Mouse (Mus musculus) midbrain, embryonic 10.5 days (tissue): Measurements from ENCODE around the gene Mtus2. TPM values are rescaled to one million over a fixed set of nuclear protein-coding genes. Genes with fewer than 3 reads are reported as not detected.

Experiments used
- DNase-seq: peaks from one replicate; pipeline ENCODE4 v3.0.0-alpha.2; 2017; ENCODE audit warnings: low spot score
- H3K27ac ChIP-seq: fragments of 300-500 bp; sonication (generic); replicated peaks from 2 replicates; pipeline ENCODE4 v1.5.1; 2016; ENCODE audit warnings: mild to moderate bottlenecking
- H3K27me3 ChIP-seq: fragments of 300-500 bp; sonication (generic); 2 replicates; pipeline ENCODE4 v1.6.1; 2016; ENCODE audit warnings: low read depth, mild to moderate bottlenecking; ENCODE audit not compliant: poor library complexity, severe bottlenecking
- H3K36me3 ChIP-seq: fragments of 300-500 bp; sonication (generic); 2 replicates; pipeline ENCODE4 v1.6.1; 2016; ENCODE audit warnings: mild to moderate bottlenecking, moderate library complexity
- H3K4me1 ChIP-seq: fragments of 300-500 bp; sonication (generic); 2 replicates; pipeline ENCODE4 v1.6.1; 2016
- H3K4me3 ChIP-seq: fragments of 300-500 bp; sonication (generic); 2 replicates; pipeline ENCODE4 v1.5.1; 2016; ENCODE audit warnings: mild to moderate bottlenecking, moderate library complexity
- H3K9me3 ChIP-seq: fragments of 300-500 bp; sonication (generic); replicated peaks from 2 replicates; pipeline ENCODE4 v1.6.1; 2016; ENCODE audit warnings: mild to moderate bottlenecking
- WGBS: fragments of 180-500 bp; shearing (Covaris S2); methylation state at CpG from one replicate; pipeline ENCODE4 v1.1.7; 2016; 5-methylcytosine and 5-hydroxymethylcytosine counted together
- polyA plus RNA-seq: library from polyadenylated mRNA; unstranded; fragments of >200 nt; fragmentation: Nextera tagmentation; extraction: Ambion mirVana; gene quantifications from 2 replicates; pipeline ENCODE4 v1.2.1, GENCODE M21; 2016

Mtus2 gene
- polyA plus RNA-seq, 1 experiment from 2014 or later = 5.1 TPM

DNA sequence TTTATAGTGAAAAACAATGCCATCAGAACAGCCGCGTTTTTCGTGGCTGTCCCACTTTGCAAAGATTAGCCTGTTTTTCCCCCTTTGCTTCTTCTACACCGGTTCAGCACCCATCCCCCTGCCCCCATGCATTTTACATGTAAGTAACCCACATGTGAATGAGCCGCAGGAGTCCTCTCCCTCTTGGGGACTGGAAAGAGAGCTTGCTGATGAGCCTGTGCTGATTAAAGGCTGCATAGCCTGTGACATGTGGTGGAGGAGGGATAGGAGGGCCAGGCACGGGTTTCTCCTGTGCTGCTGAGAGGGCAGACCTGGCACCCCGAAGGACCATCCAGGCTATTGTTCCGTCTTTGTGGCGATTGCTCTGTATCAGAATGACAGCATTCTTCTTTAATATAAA, 151.2 kb downstream of the Mtus2 start:
- 52% methylated on average over 9 of the region's 9 CpGs for WGBS
- H3K36me3 ChIP-seq = no peaks in the 10 kb centered on the region
- no peaks in the 10 kb centered on the region for H3K27me3 ChIP-seq
- peaks cover 16% of the 10 kb centered on the region for H3K4me1 ChIP-seq
- H3K9me3 ChIP-seq = no peaks in the 10 kb centered on the region
- peak overlapping the region; percentile 75 for H3K27ac ChIP-seq
- peak; percentile 12 for DNase-seq
- no peak overlapping the region for H3K4me3 ChIP-seq

DNA sequence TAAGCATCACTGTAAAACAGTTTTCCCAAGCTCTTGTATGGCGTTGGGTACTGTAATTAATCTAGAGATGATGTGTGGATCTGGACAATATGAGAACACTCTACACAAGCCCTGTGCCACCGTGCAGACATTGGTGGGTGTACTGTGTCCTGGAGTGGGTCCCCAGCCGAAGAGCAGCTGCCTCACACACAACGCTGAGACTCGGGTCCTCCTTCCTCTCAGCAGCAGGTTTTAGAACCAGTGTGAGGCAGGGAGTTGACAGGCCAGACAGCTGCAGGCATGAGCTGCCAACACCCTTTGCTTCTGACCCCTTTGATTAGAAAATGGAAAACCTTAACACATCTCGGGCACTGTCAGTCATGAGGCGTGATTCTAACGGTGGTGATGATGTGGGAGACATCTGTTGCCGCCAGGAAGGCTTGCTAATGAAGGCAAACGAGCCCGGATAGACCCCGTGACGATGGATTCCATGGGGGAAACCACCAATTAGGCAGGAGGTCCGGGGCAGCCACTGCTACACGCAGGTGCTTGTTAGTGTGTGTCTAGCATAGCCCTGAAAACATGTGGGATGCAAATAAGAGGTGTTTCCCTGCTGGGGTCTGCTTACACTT, 158.2 kb downstream of the Mtus2 start:
- Histone ChIP-seq H3K4me1 (no peaks in the 10 kb centered on the region), H3K36me3 (no peaks in the 10 kb centered on the region), H3K27ac (no peak overlapping the region), H3K4me3 (no peak overlapping the region), H3K9me3 (no peaks in the 10 kb centered on the region), H3K27me3 (no peaks in the 10 kb centered on the region)
- 85% methylated on average over 15 of the region's 15 CpGs for WGBS
- DNase-seq = no peak

DNA sequence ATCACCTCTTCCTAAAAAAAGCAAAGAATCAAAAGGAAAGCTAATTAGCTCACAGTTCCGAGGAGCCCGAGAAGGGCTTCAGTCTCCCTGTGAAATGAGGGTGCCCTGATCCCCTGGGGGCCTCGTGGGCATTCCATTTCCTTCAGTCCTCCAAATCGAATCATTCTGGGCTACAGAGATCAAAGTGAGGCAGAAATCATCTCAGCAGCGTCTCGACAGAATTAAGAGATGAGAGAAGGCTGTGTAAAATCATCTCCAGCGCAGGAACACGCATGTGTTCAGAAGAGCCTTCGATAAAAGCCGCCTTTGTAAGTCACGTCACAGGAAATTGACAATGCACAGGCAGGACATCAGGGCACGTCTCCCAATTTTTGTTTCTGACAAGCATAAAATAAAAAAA, 167.2 kb downstream of the Mtus2 start:
- Histone ChIP-seq H3K36me3 (no peaks in the 10 kb centered on the region), H3K27me3 (no peaks in the 10 kb centered on the region), H3K27ac (no peak overlapping the region), H3K4me3 (no peak overlapping the region), H3K4me1 (no peaks in the 10 kb centered on the region), H3K9me3 (no peaks in the 10 kb centered on the region)
- WGBS = 84% methylated on average over 12 of the region's 12 CpGs
- DNase-seq = no peak

DNA sequence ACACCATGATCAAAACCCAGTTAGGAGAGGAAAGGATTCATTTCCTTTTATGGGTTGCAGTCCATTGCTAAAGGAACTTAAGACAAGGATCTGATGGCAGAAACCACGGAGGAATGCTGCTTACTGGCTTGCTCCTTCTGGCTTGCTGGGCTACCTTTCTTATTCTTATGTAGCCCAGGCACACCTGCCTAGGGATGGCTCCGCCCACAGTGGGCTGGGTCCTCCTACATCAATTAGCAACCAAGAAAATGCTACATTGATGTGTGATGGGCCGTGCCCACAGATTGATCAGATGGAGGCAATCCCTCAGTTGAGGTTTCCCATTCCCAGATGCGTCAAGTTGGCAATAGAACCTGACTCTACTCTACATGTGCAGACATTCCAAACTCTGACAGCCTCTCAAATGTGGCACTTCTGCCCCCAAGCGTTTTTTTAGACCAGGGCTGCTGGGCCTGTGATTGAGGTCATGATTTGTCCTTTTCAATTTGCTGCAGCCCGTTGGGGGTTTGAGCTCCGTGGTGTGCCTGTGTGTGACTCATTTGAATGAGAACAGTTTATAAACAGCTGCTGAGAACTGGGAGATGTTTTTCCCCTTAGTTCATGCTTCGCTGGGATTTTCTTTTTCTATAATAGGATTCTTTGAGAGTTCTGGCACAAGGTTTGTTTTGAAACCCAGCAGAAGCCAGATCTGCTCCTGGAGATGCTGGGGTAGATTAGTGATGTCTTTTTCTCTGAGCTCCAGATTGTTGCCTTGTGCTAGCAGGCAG, 173.8 kb downstream of the Mtus2 start:
- H3K4me3 ChIP-seq = no peak overlapping the region
- no peaks in the 10 kb centered on the region for H3K27me3 ChIP-seq
- H3K4me1 ChIP-seq = peaks cover 16% of the 10 kb centered on the region
- WGBS = 60% methylated on average over 8 of the region's 8 CpGs
- no peak for DNase-seq
- H3K27ac ChIP-seq = no peak overlapping the region
- no peaks in the 10 kb centered on the region for H3K36me3 ChIP-seq
- no peaks in the 10 kb centered on the region for H3K9me3 ChIP-seq

DNA sequence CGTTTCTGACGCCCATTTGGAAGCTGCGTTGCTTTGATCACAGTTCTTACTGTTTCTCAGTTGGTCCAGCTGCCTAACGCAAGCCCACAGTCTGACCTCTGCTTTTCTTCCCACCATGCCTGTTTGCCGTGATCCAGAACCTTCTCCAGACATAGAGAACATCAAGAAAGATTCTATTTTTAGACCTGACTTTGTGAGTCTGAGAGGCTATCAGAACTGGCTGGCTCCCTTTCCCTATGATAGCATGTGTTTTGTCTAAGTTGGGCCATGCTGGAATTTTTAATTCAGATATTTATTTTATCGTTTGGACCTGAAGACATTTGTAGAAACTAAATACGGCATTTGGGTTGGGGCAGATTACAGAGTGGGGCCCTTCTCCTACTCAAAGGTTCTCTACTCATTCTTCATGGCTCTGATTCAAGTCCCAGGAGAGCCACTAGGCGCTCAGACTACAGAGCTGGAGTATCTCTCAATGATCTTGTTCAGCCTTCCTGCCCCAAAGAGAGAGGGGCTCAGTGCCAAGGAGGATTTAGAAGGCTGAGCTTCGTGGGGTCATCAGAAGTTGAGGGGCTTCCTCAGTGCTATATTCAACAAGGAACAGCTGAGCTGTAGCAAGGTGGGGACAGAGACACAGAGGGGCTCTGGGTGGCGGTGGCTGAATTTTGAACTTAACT, 174.5 kb downstream of the Mtus2 start:
- WGBS = 75% methylated on average over 10 of the region's 10 CpGs
- no peak overlapping the region for H3K4me3 ChIP-seq
- H3K36me3 ChIP-seq = no peaks in the 10 kb centered on the region
- no peaks in the 10 kb centered on the region for H3K27me3 ChIP-seq
- no peak for DNase-seq
- H3K27ac ChIP-seq = no peak overlapping the region
- peaks cover 16% of the 10 kb centered on the region for H3K4me1 ChIP-seq
- H3K9me3 ChIP-seq = no peaks in the 10 kb centered on the region

DNA sequence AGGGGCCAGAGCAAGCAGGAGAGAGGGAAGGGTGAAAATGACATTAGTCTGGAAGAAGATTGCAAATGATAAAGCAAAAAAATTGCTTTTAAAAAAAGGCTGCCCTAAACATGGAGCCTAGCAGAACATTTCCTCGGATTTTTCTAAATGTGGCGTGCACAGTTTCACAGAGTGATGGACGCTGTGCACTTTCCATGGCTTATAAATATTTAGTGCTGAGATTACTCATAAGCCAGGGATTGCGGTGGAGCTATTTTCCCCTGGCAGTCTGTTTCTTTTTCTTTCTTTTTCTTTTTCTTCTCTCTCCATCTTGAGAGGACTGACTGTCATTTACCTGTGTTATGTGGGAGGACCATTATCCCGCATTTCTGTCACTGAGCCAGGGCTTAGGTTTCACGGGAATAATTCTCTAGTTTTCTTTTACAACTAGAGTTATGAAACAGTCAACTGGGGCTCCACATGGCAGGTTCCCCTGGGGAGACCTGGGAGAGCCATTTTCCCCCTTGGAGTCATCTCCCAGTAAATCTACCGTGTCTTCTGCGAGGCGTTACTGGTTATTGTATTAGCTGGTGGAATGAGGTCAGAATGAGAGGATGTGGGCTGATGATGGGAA, 176.4 kb downstream of the Mtus2 start:
- peaks cover 16% of the 10 kb centered on the region for H3K4me1 ChIP-seq
- DNase-seq = no peak
- H3K4me3 ChIP-seq = no peak overlapping the region
- WGBS = 93% methylated on average over 9 of the region's 9 CpGs
- H3K36me3 ChIP-seq = no peaks in the 10 kb centered on the region
- H3K27me3 ChIP-seq = no peaks in the 10 kb centered on the region
- no peak overlapping the region for H3K27ac ChIP-seq
- H3K9me3 ChIP-seq = no peaks in the 10 kb centered on the region

DNA sequence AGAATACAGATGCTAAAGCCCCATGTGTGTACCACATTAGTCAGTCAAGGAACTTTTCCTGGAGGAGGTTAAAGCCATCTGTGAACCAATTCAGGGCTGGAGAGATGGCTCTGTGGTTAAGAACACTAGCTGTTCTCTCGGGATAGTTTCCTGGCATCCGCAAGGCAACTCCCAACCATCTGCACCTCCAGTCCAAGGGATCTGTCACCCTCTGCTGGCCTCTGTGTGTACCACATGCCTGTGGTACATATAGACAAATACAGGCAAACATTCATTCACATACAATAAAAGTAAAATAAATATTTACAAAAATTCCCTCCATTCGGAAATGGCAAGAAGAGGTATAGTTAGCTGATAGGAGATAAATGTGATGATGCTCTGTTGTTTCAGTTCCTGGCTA, 184.5 kb downstream of the Mtus2 start:
- Histone ChIP-seq H3K9me3 (no peaks in the 10 kb centered on the region), H3K4me1 (no peaks in the 10 kb centered on the region), H3K27ac (no peak overlapping the region), H3K4me3 (no peak overlapping the region), H3K36me3 (no peaks in the 10 kb centered on the region), H3K27me3 (no peaks in the 10 kb centered on the region)
- no peak for DNase-seq
- WGBS = 90% methylated on average over 3 of the region's 3 CpGs

DNA sequence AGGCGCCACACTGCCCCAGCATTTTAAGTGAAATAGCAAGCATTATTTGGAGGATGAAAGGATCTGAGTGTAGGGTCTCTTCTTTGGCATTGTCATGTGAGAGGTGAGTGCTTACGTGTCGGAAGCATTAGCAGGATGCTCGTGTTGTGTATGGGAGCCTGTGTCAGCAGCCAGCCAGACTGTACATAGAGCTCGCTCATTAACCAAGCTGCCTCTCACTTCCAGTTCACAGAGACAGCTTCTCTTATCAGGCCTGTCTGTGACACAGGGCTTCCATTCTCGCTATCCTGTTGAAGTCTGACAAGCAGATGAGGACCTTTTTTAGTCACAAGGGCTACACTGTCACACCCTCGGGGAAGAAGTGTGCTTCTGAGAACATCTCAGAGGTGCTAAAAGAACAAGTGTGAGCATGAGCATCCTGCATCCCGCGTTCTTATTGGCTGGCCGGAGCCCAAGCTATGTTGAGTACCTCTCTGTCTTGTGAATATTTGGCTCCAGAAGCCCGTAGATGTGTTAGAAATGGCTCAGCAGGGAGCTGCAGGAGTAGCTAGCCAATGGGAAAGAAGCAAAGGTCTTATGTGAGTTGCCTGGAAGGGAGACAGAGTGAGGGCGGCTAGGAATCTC, 189.2 kb downstream of the Mtus2 start:
- Histone ChIP-seq H3K27ac (no peak overlapping the region), H3K9me3 (peaks cover 13% of the 10 kb centered on the region), H3K27me3 (no peaks in the 10 kb centered on the region), H3K4me3 (no peak overlapping the region), H3K4me1 (no peaks in the 10 kb centered on the region), H3K36me3 (no peaks in the 10 kb centered on the region)
- WGBS = 84% methylated on average over 12 of the region's 12 CpGs
- DNase-seq = no peak

DNA sequence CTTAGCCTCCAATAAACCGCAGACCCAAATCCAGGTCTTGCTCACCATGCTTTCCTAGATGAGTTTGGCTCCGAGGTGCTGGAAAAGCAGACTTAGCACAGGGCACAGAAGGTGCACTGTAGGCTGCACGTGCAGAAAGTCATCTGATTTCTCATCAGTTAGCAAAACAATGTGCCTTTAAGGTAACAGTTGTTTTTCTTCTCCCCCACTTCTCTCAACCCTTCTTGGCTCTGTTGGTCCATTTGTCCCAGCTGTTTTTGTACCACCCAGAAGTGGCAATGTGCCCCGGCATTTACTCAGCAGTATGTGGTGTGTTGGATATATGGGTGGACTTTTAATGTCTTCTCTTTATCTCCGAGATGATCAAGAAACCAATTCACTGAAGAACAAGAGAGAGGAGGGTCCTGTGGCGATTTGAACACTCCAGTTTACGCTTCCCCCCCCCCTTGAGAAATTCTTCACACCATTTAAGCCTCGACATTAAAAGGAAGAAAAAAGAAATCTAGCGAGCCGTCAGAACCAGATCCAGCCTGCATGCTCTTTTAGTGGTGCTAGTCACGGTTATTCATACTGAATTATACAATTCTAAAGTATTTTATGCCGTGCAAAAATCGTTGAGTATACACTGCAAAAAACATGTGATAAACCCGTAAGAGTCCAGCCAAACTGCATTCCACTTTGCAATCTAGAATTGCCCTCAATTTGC, 194.9 kb downstream of the Mtus2 start:
- H3K9me3 ChIP-seq = peaks cover 13% of the 10 kb centered on the region
- DNase-seq = no peak
- no peak overlapping the region for H3K4me3 ChIP-seq
- H3K27ac ChIP-seq = no peak overlapping the region
- H3K36me3 ChIP-seq = no peaks in the 10 kb centered on the region
- peaks cover 12% of the 10 kb centered on the region; the same call in 1 of the 2 replicates for H3K4me1 ChIP-seq
- 79% methylated on average over 14 of the region's 14 CpGs for WGBS
- no peaks in the 10 kb centered on the region for H3K27me3 ChIP-seq

DNA sequence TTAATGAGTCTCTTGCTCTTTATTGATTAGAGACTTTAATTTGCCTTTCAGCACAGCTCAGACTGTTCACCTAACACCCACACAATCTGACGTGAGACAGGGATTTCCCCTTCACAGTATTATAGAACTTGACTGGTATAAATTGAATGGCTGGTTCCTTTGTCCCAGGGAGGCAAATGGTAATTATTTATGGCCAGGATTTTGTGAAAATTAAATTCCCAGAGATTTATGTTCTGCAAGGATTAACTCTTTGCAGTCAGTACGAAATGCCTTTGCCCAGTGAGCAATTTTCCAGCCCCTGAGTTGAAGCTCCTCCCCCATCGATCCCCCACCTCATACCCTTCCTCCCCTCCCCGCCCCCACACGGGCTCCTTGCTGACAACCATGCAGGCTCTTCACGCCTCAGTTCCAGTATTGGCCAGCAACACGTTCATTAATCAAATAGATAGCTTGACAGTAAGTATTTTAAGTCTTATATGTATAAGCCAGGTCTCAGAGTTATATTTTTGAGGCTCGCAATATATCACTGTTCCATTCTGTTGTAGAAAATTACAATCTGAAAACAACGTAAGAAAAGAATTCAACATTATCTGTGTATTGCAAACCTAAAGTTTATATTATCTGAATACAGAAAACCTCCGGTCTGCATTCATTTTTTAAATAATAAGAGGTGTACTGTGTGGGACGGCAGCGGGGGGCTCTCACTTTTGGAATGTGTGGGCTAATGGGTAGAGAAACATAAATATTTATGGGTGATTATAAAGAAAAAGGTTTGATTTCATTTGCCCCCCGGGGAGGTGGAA, 195.7 kb downstream of the Mtus2 start:
- 81% methylated on average over 13 of the region's 13 CpGs for WGBS
- DNase-seq = no peak
- Histone ChIP-seq H3K4me3 (no peak overlapping the region), H3K36me3 (no peaks in the 10 kb centered on the region), H3K27me3 (no peaks in the 10 kb centered on the region), H3K4me1 (peaks cover 12% of the 10 kb centered on the region; the same call in 1 of the 2 replicates), H3K27ac (no peak overlapping the region; the same call in 1 of the 2 replicates), H3K9me3 (peaks cover 12% of the 10 kb centered on the region)

DNA sequence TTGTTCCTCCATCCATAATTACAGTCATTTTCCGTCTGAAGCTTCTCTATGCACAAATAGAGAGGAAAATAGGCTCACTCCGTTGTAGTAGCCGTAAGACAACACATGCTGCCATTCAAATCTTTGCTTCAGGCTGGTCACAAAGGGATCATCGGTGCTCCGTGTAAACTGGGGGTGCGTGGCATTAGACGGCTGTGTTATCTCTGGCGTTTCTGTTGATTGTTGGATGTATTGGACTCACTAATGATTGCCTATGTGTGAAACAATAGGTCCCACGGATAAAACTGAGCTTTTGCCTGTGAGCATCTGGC, 196.2 kb downstream of the Mtus2 start:
- Histone ChIP-seq H3K4me3 (no peak overlapping the region), H3K9me3 (peaks cover 9% of the 10 kb centered on the region; the same call in 1 of the 2 replicates), H3K36me3 (no peaks in the 10 kb centered on the region), H3K4me1 (peaks cover 12% of the 10 kb centered on the region; the same call in 1 of the 2 replicates), H3K27ac (no peak overlapping the region; the same call in 1 of the 2 replicates), H3K27me3 (no peaks in the 10 kb centered on the region)
- WGBS = 90% methylated on average over 9 of the region's 9 CpGs
- no peak for DNase-seq
